Mouse (Mus musculus) monocyte, adult 2 months (primary cell): ENCODE results near the gene Tmem176b.
A peak's percentile ranks its signal among the peaks of the same experiment; 100 is the strongest.
"Not testable (repeated sequence)": the region's sequence is repeated elsewhere in the genome, so short reads cannot be mapped to it uniquely, and the experiment has no call there.

ENCODE experiments used
- DNase-seq, 2 experiments: peaks; one replicate each; pipeline ENCODE4 v3.0.0; 2022; ENCODE audit warnings: low spot score in 2 of 2, low read depth in 1 of 2

The Tmem176b gene

DNA sequence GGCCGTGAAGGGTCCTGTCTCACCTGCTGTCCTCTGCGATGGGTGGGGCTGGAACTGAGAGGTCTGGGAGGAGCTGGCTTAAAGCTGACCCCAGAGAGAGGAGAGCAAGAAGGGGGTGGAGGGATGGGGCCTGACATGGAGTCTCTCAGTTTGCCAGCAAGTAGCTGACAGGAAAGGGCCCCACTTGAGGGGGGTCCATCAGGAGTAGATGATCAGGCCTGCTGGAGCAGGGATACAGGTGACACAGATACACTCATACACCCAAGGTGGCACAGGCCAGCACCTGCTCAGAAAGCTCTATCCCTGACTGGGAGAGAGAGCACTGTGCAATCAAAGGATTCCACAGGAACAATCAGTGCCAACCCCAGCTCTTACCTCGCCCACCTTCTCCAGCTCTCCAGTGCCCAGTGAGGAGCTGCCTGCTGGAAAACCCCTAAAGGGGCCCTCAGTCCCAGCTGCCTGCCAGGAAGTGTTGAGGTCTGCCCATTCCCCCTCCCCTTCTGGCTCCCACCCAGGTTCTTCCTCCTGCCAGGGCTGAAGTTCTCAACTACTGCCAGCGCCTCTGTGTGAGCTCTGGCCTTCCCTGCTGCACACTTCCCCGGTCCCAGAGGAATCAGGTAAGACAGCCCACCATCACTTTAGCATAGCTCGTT is at the start of gene Tmem176b:
TSS of gene Tmem176b (minus strand) at position 524 of the 653 bp plus-strand sequence.
- DNase-seq: peak in 1 of 2 experiments; percentile 24

DNA sequence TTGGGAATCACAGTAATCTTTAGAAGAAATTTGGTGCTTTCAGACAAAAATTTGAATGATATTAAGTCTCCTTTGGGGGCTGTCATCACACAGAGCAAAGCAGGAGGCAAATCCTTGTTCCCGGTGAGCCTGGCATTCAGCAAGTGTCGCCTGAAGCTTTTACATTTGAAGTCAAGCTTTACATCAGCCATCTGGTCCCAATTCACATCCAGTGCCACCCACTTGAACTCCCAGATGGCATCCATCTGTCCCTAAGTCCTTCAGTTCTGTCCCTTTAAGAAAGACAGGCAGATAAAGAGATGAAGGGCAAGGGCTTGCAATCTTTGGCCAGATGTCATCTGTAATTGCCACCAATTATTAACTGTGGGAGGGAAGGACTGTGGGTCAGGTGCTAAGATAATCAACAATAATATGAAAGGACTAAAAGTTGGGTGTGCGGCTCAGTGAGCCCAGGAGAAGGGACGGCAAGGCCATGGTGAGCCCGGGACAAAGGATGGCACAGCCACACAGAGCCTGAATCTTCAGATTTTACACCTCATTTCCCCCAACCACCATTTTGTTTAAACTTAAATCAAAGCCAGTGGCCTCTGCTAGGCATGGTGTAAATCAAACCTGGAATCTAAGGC is 35.3 kb upstream of the Tmem176b start:
- DNase-seq: no peak

GRCm38 (mm10) chr6:48875515-48875914 is 34.2 kb upstream of the Tmem176b start:
- DNase-seq: no peak

DNA sequence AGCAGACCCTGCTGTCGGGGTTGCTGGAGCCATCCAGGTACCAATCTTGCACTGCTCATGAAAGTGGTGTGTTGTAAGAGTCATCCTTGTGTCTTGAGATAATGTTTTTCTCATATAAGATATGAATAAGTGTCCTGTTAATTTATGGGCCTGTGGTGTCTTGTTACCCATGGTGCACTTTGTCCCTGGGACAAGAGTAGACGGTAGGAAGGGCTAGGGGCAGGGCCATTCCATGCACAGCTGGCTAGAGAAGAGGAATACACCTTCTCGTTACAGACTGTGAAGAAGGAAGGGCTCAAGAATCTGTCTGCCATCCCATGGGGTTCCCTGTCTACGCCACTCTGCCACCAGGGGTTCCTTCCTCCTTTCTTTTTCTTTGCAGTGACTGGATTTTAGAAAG is 33.3 kb upstream of the Tmem176b start:
- DNase-seq: no peak

DNA sequence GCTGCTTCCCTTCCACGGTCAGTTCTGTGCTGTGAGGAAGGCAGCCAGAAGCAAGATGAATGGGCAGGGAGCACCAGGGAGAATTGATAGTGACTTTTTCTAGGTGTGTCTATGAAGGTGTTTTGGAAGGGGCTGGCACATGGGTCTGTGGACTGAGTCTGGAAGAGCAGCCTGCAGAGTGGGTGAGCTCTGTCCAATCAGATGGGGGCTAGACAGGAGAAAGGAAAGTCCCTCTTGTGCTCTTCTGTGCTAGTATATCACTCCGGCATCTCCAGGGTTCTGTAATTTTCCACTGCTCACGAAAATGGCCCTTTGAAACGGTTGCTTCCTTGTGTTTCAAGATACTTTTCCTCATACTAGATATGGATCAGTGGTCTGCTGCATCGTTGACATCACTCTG is 31.3 kb upstream of the Tmem176b start, which contains the start of gene Aoc1:
TSS of gene Aoc1 (plus strand) at position 301 of the 400 bp plus-strand sequence.
- DNase-seq: no peak

DNA sequence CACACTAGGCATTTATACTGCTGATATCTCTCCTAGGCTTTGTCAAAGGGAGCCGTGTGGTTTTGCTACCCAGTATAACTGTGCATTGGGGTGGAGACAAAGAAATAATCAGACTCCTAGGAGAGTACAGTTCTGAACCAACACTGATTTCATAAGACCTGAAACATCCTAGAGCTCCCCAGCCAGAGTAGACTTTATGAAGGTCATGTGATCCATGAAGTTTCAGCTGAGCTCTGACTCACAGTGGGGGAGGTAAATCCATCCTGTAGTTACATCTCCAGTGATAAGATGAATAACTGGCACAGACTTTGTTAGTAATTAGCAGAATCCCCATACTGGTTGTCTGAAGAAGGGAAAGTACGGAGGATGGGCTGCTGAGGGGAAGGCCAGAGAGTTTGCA is 28.5 kb upstream of the Tmem176b start:
- DNase-seq: no peak

- DNase-seq: no peak
Measured at GRCm38 (mm10) chr6:48867158-48867557, 25.9 kb upstream of the Tmem176b start.

- DNase-seq: not testable (repeated sequence)
Measured at GRCm38 (mm10) chr6:48866355-48866950, 25.2 kb upstream of the Tmem176b start.

- no peak for DNase-seq
Measured at GRCm38 (mm10) chr6:48865152-48865745, 24.0 kb upstream of the Tmem176b start.

DNA sequence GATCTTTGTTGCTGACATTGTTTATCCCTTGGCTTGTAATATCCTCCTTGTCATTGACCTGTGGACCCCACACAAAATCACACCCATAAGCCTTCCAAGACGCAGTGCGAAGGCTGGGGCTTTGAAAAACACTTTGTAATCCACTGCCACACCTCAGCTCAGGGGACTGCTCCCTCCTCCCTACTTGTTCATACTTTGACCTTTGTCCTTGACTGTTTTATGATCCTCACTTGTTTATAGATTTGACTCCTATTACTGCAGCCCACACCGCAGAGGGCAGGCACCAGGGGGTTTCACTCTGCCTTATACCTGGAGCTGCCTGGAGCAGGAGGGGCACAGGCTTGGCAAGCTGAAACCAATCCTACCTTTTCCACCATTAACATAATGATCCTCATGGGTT is 23.4 kb upstream of the Tmem176b start:
- DNase-seq: no peak

GRCm38 (mm10) chr6:48864181-48864580 is 22.9 kb upstream of the Tmem176b start:
- no peak for DNase-seq

DNA sequence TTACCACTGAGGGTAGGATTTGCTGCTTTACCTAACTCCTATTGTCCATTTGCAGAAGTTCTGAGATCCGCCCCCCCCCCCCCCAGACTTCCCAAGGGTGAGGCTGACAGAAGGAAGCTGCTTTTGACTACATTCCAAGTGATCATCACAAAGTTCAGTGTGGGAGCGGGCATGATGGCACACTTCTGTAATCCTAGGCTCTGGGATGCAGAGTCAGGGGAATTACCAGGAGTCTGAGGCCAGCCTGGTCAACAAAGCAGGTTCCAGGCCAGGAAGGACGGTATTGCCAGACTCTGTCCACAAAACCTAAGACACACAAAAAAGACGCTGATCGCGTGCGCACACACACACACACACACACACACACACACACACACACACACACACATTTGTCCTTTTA is 22.2 kb upstream of the Tmem176b start:
- DNase-seq: no peak

- no peak for DNase-seq
Measured at GRCm38 (mm10) chr6:48862816-48863215, 21.5 kb upstream of the Tmem176b start.

DNA sequence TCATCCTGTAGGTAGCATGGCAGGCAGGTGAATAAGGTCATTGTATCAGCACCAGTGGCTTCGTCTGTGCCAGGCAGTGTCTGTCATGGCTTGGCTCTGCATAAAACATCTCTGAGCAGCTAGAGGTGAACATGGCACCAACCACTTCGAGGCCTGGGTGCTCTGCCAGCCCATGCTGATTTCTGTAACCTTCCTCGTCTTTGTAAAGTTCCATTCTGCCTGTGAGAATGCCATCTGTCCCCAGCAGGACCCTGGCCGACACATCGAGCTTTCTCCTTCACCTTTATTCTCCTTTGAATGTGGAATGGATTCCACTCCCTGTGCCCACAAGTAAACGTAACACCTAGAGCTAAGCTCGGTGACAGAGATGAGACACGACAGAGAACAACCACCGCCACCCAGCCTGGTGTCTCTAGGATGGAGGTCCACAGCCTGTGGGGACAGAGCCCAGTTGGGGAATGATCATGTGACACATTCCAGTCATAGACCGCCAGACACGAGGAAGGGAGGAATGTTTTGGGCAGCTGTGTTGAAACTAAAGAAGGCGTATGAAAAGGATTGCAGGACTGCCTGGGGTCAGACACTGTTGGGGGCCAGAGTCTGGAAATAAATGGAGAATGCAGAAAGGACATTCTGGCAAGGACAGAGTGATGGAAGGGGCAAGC is 20.5 kb upstream of the Tmem176b start:
- DNase-seq: no peak

DNA sequence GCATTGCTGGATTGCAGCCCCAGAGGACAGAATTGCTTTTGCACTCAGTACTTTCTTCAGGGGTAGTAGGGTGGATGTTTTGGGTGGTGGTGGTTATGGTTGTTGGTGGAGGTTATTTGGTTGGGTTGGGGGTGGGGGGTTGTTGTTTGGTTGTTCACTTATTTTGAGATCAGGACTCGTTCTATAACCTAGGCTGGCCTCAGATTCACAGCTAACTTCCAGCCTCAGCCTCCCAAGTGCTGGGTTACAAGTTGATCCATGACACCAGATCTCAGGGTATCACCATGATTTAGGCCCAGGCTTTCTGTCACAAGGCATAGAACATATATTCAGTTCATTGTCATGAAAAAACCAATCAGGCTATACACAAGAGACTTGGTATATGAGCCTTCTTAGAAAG is 19.6 kb upstream of the Tmem176b start:
- no peak for DNase-seq

GRCm38 (mm10) chr6:48860130-48860815 is 19.0 kb upstream of the Tmem176b start:
- peak in 1 of 2 experiments; percentile 19 for DNase-seq

DNA sequence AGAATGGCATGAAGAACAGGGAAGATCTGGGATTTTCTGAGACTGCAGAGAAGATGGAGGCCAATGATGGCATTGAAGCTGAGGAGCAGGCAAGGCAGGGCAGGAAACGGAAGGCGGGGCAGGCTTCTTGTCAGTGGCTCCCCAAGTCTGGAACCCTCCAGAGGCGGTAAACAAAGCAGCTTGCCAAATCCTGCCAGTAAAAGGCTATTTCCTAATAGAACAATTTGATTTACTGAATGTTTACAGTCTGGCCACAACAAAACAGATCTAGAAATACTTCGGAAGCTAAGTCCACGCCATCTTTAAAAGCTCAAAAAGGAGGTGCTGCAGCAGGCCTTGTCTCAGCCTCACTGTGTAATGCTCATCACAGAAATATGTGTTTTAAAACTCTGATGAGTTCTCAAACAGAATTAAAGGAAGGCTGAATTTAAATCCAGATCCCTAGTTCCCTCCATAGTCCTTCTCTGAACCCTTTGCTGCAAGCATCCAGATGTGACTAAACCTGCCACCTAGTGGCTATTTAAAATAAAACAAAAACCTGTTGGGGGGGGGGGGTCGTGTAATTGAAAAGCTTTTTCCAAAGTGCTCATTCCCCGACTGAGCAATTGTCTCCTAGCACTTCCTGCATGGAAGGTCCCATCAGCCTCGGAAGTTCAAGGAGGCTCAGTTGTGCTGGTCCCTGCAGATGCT is 16.5 kb upstream of the Tmem176b start:
- DNase-seq: no peak

DNA sequence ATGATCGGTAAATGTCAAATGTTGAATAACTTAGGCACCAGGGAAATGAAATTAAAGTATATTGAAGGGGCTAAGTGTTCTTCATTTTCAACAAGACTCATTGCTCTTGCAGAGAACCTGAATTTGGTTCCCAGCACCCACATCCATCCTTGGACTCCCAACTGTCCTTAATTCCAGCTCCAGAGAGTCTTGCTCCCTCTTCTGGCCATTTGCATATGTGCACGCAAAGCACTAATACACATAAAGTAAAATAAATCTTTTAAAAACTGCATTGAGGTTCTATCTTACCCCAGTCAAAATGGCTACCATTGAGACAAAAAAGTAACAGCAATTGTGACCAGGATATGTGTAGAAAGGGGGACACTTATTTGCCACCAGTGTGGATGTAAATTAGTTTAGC is 12.9 kb upstream of the Tmem176b start:
- DNase-seq: no peak

- no peak for DNase-seq
Measured at GRCm38 (mm10) chr6:48851820-48852491, 10.7 kb upstream of the Tmem176b start.

DNA sequence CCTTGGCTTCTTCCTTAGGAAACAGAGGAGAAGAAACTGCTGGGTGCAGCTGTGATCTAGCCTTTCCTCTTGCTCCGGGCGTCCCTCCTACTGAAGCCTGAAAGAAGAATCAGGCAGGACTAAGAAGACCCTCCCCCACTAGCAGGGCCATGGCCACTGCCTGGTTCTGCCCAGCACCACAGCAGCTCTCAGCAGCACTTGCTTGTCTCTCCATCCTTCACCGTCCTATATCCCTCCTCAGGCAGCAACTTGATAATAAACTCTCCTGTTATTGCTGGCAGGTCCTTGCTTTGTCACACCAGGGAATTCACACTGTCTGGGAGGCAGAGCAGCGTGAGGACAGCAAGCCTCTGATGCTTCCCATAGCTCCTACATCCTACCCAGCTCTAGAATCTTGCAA is 3.8 kb upstream of the Tmem176b start:
- no peak for DNase-seq
